Mouse (Mus musculus): Measurements from ENCODE around the gene Phtf2. TPM values are rescaled to one million over a fixed set of nuclear protein-coding genes. Genes with fewer than 3 reads are reported as not detected.
"Not testable (repeated sequence)": the region's sequence is repeated elsewhere in the genome, so short reads cannot be mapped to it uniquely, and the experiment has no call there.

The Phtf2 gene
- polyA plus RNA-seq, 1 experiment from 2014 or later: 21.4 TPM

GRCm38 (mm10) chr5:20714619-20715018 is 167.3 kb downstream of the Phtf2 start:
- H3K27me3 ChIP-seq (ENCODE audit: control insufficient read depth, insufficient read depth, low read length); H3K9me3 ChIP-seq (ENCODE audit: control insufficient read depth, low read length); H3K9ac ChIP-seq (ENCODE audit: low read depth, low read length); DNase-seq (ENCODE audit: low spot score); H3K36me3 ChIP-seq (ENCODE audit: control insufficient read depth, insufficient read depth, low read length); H3K27ac ChIP-seq (ENCODE audit: low read depth, low read length); ATAC-seq (ENCODE audit: low FRiP score); H3K4me2 ChIP-seq (replicated peaks; ENCODE audit: low read depth, low read length); H3K4me1 ChIP-seq (replicated peaks; ENCODE audit: control insufficient read depth, insufficient read depth, low read length); H3K4me3 ChIP-seq (ENCODE audit: low read depth, low read length): not testable (repeated sequence)
- 82% methylated on average over 1 of the region's 1 CpGs for WGBS

DNA sequence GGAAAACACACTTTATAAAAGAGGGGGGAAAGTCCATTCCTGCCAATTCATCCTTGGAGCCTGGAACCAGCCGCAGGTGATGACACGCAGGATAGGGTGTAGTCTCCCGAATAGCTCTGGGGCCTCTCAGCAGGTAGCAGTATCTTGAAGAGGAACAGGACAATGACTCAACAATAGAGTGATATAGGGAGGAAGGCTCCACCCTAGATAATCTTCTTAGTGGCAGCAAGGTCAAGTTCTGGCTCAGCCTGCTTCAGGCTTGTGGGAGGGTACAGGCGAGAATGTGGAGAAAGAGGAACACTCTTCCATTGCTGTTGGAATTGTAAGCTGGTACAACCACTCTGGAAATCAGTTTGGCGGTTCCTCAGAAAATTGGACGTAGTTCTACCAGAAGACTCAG is 171.1 kb downstream of the Phtf2 start:
- 91% methylated on average over 6 of the region's 6 CpGs for WGBS
- not testable (repeated sequence) for H3K4me1 ChIP-seq (replicated peaks; ENCODE audit: control insufficient read depth, insufficient read depth, low read length); H3K4me2 ChIP-seq (replicated peaks; ENCODE audit: low read depth, low read length); H3K36me3 ChIP-seq (ENCODE audit: control insufficient read depth, insufficient read depth, low read length); ATAC-seq (ENCODE audit: low FRiP score); H3K27me3 ChIP-seq (ENCODE audit: control insufficient read depth, insufficient read depth, low read length); H3K27ac ChIP-seq (ENCODE audit: low read depth, low read length); H3K4me3 ChIP-seq (ENCODE audit: low read depth, low read length); DNase-seq (ENCODE audit: low spot score); H3K9ac ChIP-seq (ENCODE audit: low read depth, low read length); H3K9me3 ChIP-seq (ENCODE audit: control insufficient read depth, low read length)

Other genes with a start within 250 kb of the Phtf2 start
- 58.5 and 59.0 TPM in 2 replicates for gene Tmem60, start 67 bp upstream of the Phtf2 start, polyA plus RNA-seq (2014; fragmentation: Nextera tagmentation; extraction: Ambion mirVana)
- gene Rsbn1l, start 74.3 kb upstream of the Phtf2 start, polyA plus RNA-seq (2014; fragmentation: Nextera tagmentation; extraction: Ambion mirVana): 5.8 and 7.3 TPM in 2 replicates
- gene Ptpn12, start 173.8 kb upstream of the Phtf2 start, polyA plus RNA-seq (2014; fragmentation: Nextera tagmentation; extraction: Ambion mirVana): 32.3 and 40.1 TPM in 2 replicates

Measured in hindbrain, embryonic 11.5 days (tissue).